In genomic region chr8:84813830-84814229, GRCm38 (mm10) we compare ENCODE assay signal across 15 mouse cellular contexts. TPM values are rescaled to one million over a fixed set of nuclear protein-coding genes. Genes with fewer than 3 reads are reported as not detected.
DNase-seq lines count a peak whose midpoint lies in the region; ATAC-seq lines count a peak whose summit lies in the region.
"Had no signal": no experiment of that assay in that cellular context is flagged by ENCODE, and none has a peak within 500 bp of the region (broad histone marks: within the 10 kb centered on the region; RNA-seq: fewer than 3 reads in every experiment).

No protein-coding gene starts in this region.

- H3K9me3 ChIP-seq in embryonic facial prominence, embryonic 13.5 days, result no peaks in the 10 kb centered on the region
- no peaks in the 10 kb centered on the region for H3K9me3 ChIP-seq in embryonic facial prominence, embryonic 10.5 days
- no peaks in the 10 kb centered on the region for H3K9me3 ChIP-seq in midbrain, embryonic 13.5 days
- H3K9me3 ChIP-seq in midbrain, embryonic 10.5 days (replicated peaks), result no peaks in the 10 kb centered on the region
- no peaks in the 10 kb centered on the region for H3K9me3 ChIP-seq in forebrain, embryonic 13.5 days (replicated peaks)
- H3K9me3 ChIP-seq in hindbrain, embryonic 16.5 days (ENCODE audit: control insufficient read depth, low read length), result no peaks in the 10 kb centered on the region
- H3K9me3 ChIP-seq: heart, embryonic 15.5 days; limb, embryonic 12.5 days; liver, embryonic 12.5 days; stomach, embryonic 15.5 days had no signal

- no peak overlapping the region for H3K4me2 ChIP-seq in embryonic facial prominence, embryonic 13.5 days
- no peak overlapping the region for H3K4me2 ChIP-seq in midbrain, embryonic 13.5 days (replicated peaks)
- H3K4me2 ChIP-seq in forebrain, embryonic 13.5 days, result peak overlapping the region; percentile 37; the same call in 1 of the 2 replicates
- no peak overlapping the region for H3K4me2 ChIP-seq in hindbrain, embryonic 16.5 days (ENCODE audit: low read length)
- H3K4me2 ChIP-seq: heart, embryonic 15.5 days; limb, embryonic 12.5 days; liver, embryonic 12.5 days; lung, embryonic 14.5 days; stomach, embryonic 15.5 days had no signal

- peaks cover 24% of the 10 kb centered on the region for H3K4me1 ChIP-seq in embryonic facial prominence, embryonic 13.5 days
- H3K4me1 ChIP-seq in embryonic facial prominence, embryonic 10.5 days, result peaks cover 20% of the 10 kb centered on the region
- H3K4me1 ChIP-seq in midbrain, embryonic 13.5 days (replicated peaks), result peaks cover 52% of the 10 kb centered on the region
- peaks cover 48% of the 10 kb centered on the region for H3K4me1 ChIP-seq in midbrain, embryonic 10.5 days
- peaks cover 63% of the 10 kb centered on the region for H3K4me1 ChIP-seq in forebrain, embryonic 13.5 days
- H3K4me1 ChIP-seq in hindbrain, embryonic 16.5 days (ENCODE audit: control insufficient read depth, insufficient read depth, low read depth, low read length), result peaks cover 16% of the 10 kb centered on the region

- H3K9ac ChIP-seq in embryonic facial prominence, embryonic 13.5 days, result peak overlapping the region; percentile 11; the same call in 1 of the 2 replicates
- no peak overlapping the region; the same call in 1 of the 2 replicates for H3K9ac ChIP-seq in midbrain, embryonic 13.5 days (replicated peaks)
- 0 out of 2 replicates have a peak overlapping the region, but pooled peaks have one; percentile 6 for H3K9ac ChIP-seq in forebrain, embryonic 13.5 days
- 0 out of 2 replicates have a peak overlapping the region, but pooled peaks have one; percentile 8 for H3K9ac ChIP-seq in hindbrain, embryonic 16.5 days (ENCODE audit: low read depth, low read length)
- H3K9ac ChIP-seq: limb, embryonic 12.5 days; liver, embryonic 12.5 days; lung, embryonic 14.5 days; stomach, embryonic 15.5 days had no signal

- no peak overlapping the region for H3K27ac ChIP-seq in embryonic facial prominence, embryonic 13.5 days
- no peak overlapping the region for H3K27ac ChIP-seq in embryonic facial prominence, embryonic 10.5 days (replicated peaks)
- peak overlapping the region; percentile 35 for H3K27ac ChIP-seq in midbrain, embryonic 13.5 days
- H3K27ac ChIP-seq in midbrain, embryonic 10.5 days (replicated peaks), result no peak overlapping the region
- peak overlapping the region; percentile 97 for H3K27ac ChIP-seq in forebrain, embryonic 13.5 days
- H3K27ac ChIP-seq in hindbrain, embryonic 16.5 days (ENCODE audit: low read depth, low read length), result peak overlapping the region; percentile 14
- H3K27ac ChIP-seq: heart, embryonic 15.5 days; limb, embryonic 12.5 days; liver, embryonic 12.5 days; stomach, embryonic 15.5 days had no signal

- intact Hi-C loops in left cerebral cortex, postnatal 10 days (cut with DNase I), result loop anchor here (2.0 to 5.0 kb wide), 3 partner anchors 105 to 222 kb away; no protein-coding TSS in a partner anchor

- WGBS in embryonic facial prominence, embryonic 13.5 days, result 78% methylated on average over 3 of the region's 3 CpGs
- 91% methylated on average over 3 of the region's 3 CpGs for WGBS in embryonic facial prominence, embryonic 10.5 days
- 89% methylated on average over 3 of the region's 3 CpGs for WGBS in midbrain, embryonic 13.5 days
- WGBS in midbrain, embryonic 10.5 days, result 92% methylated on average over 3 of the region's 3 CpGs
- WGBS in forebrain, embryonic 13.5 days, result 79% methylated on average over 3 of the region's 3 CpGs
- WGBS in hindbrain, embryonic 16.5 days, result 82% methylated on average over 3 of the region's 3 CpGs

- H3K4me3 ChIP-seq in embryonic facial prominence, embryonic 13.5 days, result no peak overlapping the region
- H3K4me3 ChIP-seq in embryonic facial prominence, embryonic 10.5 days, result no peak overlapping the region
- H3K4me3 ChIP-seq in midbrain, embryonic 13.5 days (replicated peaks), result no peak overlapping the region
- no peak overlapping the region for H3K4me3 ChIP-seq in midbrain, embryonic 10.5 days
- H3K4me3 ChIP-seq in forebrain, embryonic 13.5 days, result no peak overlapping the region
- H3K4me3 ChIP-seq in hindbrain, embryonic 16.5 days (ENCODE audit: low read length), result no peak overlapping the region
- H3K4me3 ChIP-seq: heart, embryonic 15.5 days; limb, embryonic 12.5 days; liver, embryonic 12.5 days; stomach, embryonic 15.5 days had no signal

- DNase-seq in embryonic facial prominence, embryonic 10.5 days (ENCODE audit: low spot score), result no peak
- no peak for DNase-seq in midbrain, embryonic 10.5 days (ENCODE audit: low spot score)
- no peak for DNase-seq in left cerebral cortex, postnatal 10 days (ENCODE audit: extremely low spot score in 1 of 2, low spot score in 2 of 2)
- DNase-seq in urinary bladder, postnatal 10 days (ENCODE audit: low spot score), result no peak

- no peak for ATAC-seq in embryonic facial prominence, embryonic 13.5 days (ENCODE audit: insufficient number of reproducible peaks, insufficient read depth, low FRiP score, low TSS enrichment, low read depth)
- ATAC-seq in midbrain, embryonic 13.5 days, result no peak
- no peak for ATAC-seq in forebrain, embryonic 13.5 days
- no peak for ATAC-seq in hindbrain, embryonic 16.5 days
- ATAC-seq: intestine, embryonic 16.5 days; liver, embryonic 12.5 days had no signal

- peaks cover 46% of the 10 kb centered on the region for H3K27me3 ChIP-seq in embryonic facial prominence, embryonic 13.5 days
- H3K27me3 ChIP-seq in embryonic facial prominence, embryonic 10.5 days (replicated peaks; ENCODE audit: low read depth, poor library complexity, severe bottlenecking), result peaks cover 84% of the 10 kb centered on the region
- H3K27me3 ChIP-seq in midbrain, embryonic 13.5 days, result peaks cover 35% of the 10 kb centered on the region
- H3K27me3 ChIP-seq in midbrain, embryonic 10.5 days (ENCODE audit: low read depth, poor library complexity, severe bottlenecking), result peaks cover 82% of the 10 kb centered on the region
- no peaks in the 10 kb centered on the region for H3K27me3 ChIP-seq in forebrain, embryonic 13.5 days
- H3K27me3 ChIP-seq in hindbrain, embryonic 16.5 days (replicated peaks; ENCODE audit: control insufficient read depth, insufficient read depth, low read length), result peaks cover 2% of the 10 kb centered on the region; the same call in 1 of the 2 replicates
- H3K27me3 ChIP-seq: Patski had no signal

- H3K36me3 ChIP-seq in embryonic facial prominence, embryonic 13.5 days, result no peaks in the 10 kb centered on the region
- H3K36me3 ChIP-seq in embryonic facial prominence, embryonic 10.5 days (replicated peaks), result no peaks in the 10 kb centered on the region
- H3K36me3 ChIP-seq in midbrain, embryonic 13.5 days, result no peaks in the 10 kb centered on the region
- no peaks in the 10 kb centered on the region for H3K36me3 ChIP-seq in midbrain, embryonic 10.5 days
- no peaks in the 10 kb centered on the region for H3K36me3 ChIP-seq in forebrain, embryonic 13.5 days (ENCODE audit: poor library complexity, severe bottlenecking)
- no peaks in the 10 kb centered on the region for H3K36me3 ChIP-seq in hindbrain, embryonic 16.5 days (ENCODE audit: control insufficient read depth, insufficient read depth, low read length)
- H3K36me3 ChIP-seq: heart, embryonic 15.5 days; limb, embryonic 12.5 days; liver, embryonic 12.5 days; stomach, embryonic 15.5 days had no signal

RNA-seq across cellular contexts. Expression of gene Dand5, which starts 8.8 kb away (rescaled TPM):
- polyA plus RNA-seq in embryonic facial prominence, embryonic 13.5 days (2015; fragmentation: Nextera tagmentation; extraction: Ambion mirVana), result 7.0 TPM in 2 replicates
- 2.8 and 3.0 TPM in 2 replicates for polyA plus RNA-seq in embryonic facial prominence, embryonic 10.5 days (2016; fragmentation: Nextera tagmentation; extraction: Ambion mirVana)
- polyA plus RNA-seq in midbrain, embryonic 13.5 days (2015; fragmentation: Nextera tagmentation; extraction: Ambion mirVana), result 8.8 and 8.9 TPM in 2 replicates
- 2.9 and 5.3 TPM in 2 replicates for polyA plus RNA-seq in midbrain, embryonic 10.5 days (2016; fragmentation: Nextera tagmentation; extraction: Ambion mirVana)
- 7.3 and 8.2 TPM in 2 replicates for polyA plus RNA-seq in forebrain, embryonic 13.5 days (2015; fragmentation: Nextera tagmentation; extraction: Ambion mirVana)
- polyA plus RNA-seq in hindbrain, embryonic 16.5 days (2015; fragmentation: Nextera tagmentation; extraction: Ambion mirVana), result 15.4 and 17.1 TPM in 2 replicates
- total RNA-seq in left cerebral cortex, postnatal 10 days (2021), result 1 to 10 TPM; 7.4 to 8.3 TPM

RNA-seq across cellular contexts. Expression of gene Nfix, which starts 13.7 kb away (rescaled TPM):
- polyA plus RNA-seq in embryonic facial prominence, embryonic 13.5 days (2015; fragmentation: Nextera tagmentation; extraction: Ambion mirVana), result 37.0 and 42.9 TPM in 2 replicates
- 0.29 and 0.77 TPM in 2 replicates for polyA plus RNA-seq in embryonic facial prominence, embryonic 10.5 days (2016; fragmentation: Nextera tagmentation; extraction: Ambion mirVana)
- 22.4 and 28.4 TPM in 2 replicates for polyA plus RNA-seq in midbrain, embryonic 13.5 days (2015; fragmentation: Nextera tagmentation; extraction: Ambion mirVana)
- 0.49 and 1.2 TPM in 2 replicates for polyA plus RNA-seq in midbrain, embryonic 10.5 days (2016; fragmentation: Nextera tagmentation; extraction: Ambion mirVana)
- 127 and 145 TPM in 2 replicates for polyA plus RNA-seq in forebrain, embryonic 13.5 days (2015; fragmentation: Nextera tagmentation; extraction: Ambion mirVana)
- 94.3 and 109 TPM in 2 replicates for polyA plus RNA-seq in hindbrain, embryonic 16.5 days (2015; fragmentation: Nextera tagmentation; extraction: Ambion mirVana)
- total RNA-seq in left cerebral cortex, postnatal 10 days (2021), result 100 to 1,000 TPM; 397 to 441 TPM

RNA-seq across cellular contexts. Expression of gene Gadd45gip1, which starts 17.5 kb away (rescaled TPM):
- polyA plus RNA-seq in embryonic facial prominence, embryonic 13.5 days (2015; fragmentation: Nextera tagmentation; extraction: Ambion mirVana), result 45.6 and 48.2 TPM in 2 replicates
- 45.2 and 47.3 TPM in 2 replicates for polyA plus RNA-seq in embryonic facial prominence, embryonic 10.5 days (2016; fragmentation: Nextera tagmentation; extraction: Ambion mirVana)
- polyA plus RNA-seq in midbrain, embryonic 13.5 days (2015; fragmentation: Nextera tagmentation; extraction: Ambion mirVana), result 34.5 and 36.3 TPM in 2 replicates
- 46.3 and 47.2 TPM in 2 replicates for polyA plus RNA-seq in midbrain, embryonic 10.5 days (2016; fragmentation: Nextera tagmentation; extraction: Ambion mirVana)
- 42.6 and 47.0 TPM in 2 replicates for polyA plus RNA-seq in forebrain, embryonic 13.5 days (2015; fragmentation: Nextera tagmentation; extraction: Ambion mirVana)
- polyA plus RNA-seq in hindbrain, embryonic 16.5 days (2015; fragmentation: Nextera tagmentation; extraction: Ambion mirVana), result 40.6 and 40.7 TPM in 2 replicates
- 10 to 100 TPM; 20.6 to 21.3 TPM for total RNA-seq in left cerebral cortex, postnatal 10 days (2021)

RNA-seq across cellular contexts. Expression of gene Rad23a, which starts 26.6 kb away (rescaled TPM):
- polyA plus RNA-seq in embryonic facial prominence, embryonic 13.5 days (2015; fragmentation: Nextera tagmentation; extraction: Ambion mirVana), result 97.1 and 100 TPM in 2 replicates
- 112 and 122 TPM in 2 replicates for polyA plus RNA-seq in embryonic facial prominence, embryonic 10.5 days (2016; fragmentation: Nextera tagmentation; extraction: Ambion mirVana)
- polyA plus RNA-seq in midbrain, embryonic 13.5 days (2015; fragmentation: Nextera tagmentation; extraction: Ambion mirVana), result 84.8 and 88.8 TPM in 2 replicates
- 124 and 131 TPM in 2 replicates for polyA plus RNA-seq in midbrain, embryonic 10.5 days (2016; fragmentation: Nextera tagmentation; extraction: Ambion mirVana)
- 93.9 and 114 TPM in 2 replicates for polyA plus RNA-seq in forebrain, embryonic 13.5 days (2015; fragmentation: Nextera tagmentation; extraction: Ambion mirVana)
- 78.2 and 95.4 TPM in 2 replicates for polyA plus RNA-seq in hindbrain, embryonic 16.5 days (2015; fragmentation: Nextera tagmentation; extraction: Ambion mirVana)
- total RNA-seq in left cerebral cortex, postnatal 10 days (2021), result 10 to 100 TPM; 57.0 to 60.1 TPM

RNA-seq across cellular contexts. Expression of gene Calr, which starts 32.9 kb away (rescaled TPM):
- polyA plus RNA-seq in embryonic facial prominence, embryonic 13.5 days (2015; fragmentation: Nextera tagmentation; extraction: Ambion mirVana), result 959 and 1,012 TPM in 2 replicates
- polyA plus RNA-seq in embryonic facial prominence, embryonic 10.5 days (2016; fragmentation: Nextera tagmentation; extraction: Ambion mirVana), result 758 and 801 TPM in 2 replicates
- 599 and 642 TPM in 2 replicates for polyA plus RNA-seq in midbrain, embryonic 13.5 days (2015; fragmentation: Nextera tagmentation; extraction: Ambion mirVana)
- 723 and 798 TPM in 2 replicates for polyA plus RNA-seq in midbrain, embryonic 10.5 days (2016; fragmentation: Nextera tagmentation; extraction: Ambion mirVana)
- polyA plus RNA-seq in forebrain, embryonic 13.5 days (2015; fragmentation: Nextera tagmentation; extraction: Ambion mirVana), result 549 and 569 TPM in 2 replicates
- polyA plus RNA-seq in hindbrain, embryonic 16.5 days (2015; fragmentation: Nextera tagmentation; extraction: Ambion mirVana), result 743 and 792 TPM in 2 replicates
- 100 to 1,000 TPM; 455 to 481 TPM for total RNA-seq in left cerebral cortex, postnatal 10 days (2021)

Comparison
In these comparisons a context has a peak if more than half of its experiments do, and no peak if none do; other contexts are left out.
1. H3K27ac ChIP-seq: peak in midbrain, embryonic 13.5 days (single experiment), forebrain, embryonic 13.5 days (single experiment) and hindbrain, embryonic 16.5 days (single experiment); none in embryonic facial prominence, embryonic 13.5 days (single experiment), embryonic facial prominence, embryonic 10.5 days (single experiment) and midbrain, embryonic 10.5 days (single experiment).
2. RNA of gene Nfix, which starts 13.7 kb away (polyA plus RNA-seq): 127 to 145 TPM in forebrain, embryonic 13.5 days, 94.3 to 109 TPM in hindbrain, embryonic 16.5 days, 37.0 to 42.9 TPM in embryonic facial prominence, embryonic 13.5 days and 22.4 to 28.4 TPM in midbrain, embryonic 13.5 days; 0.29 to 0.77 TPM in embryonic facial prominence, embryonic 10.5 days and 0.49 to 1.2 TPM in midbrain, embryonic 10.5 days; every median in the first group is over 10 times any median in the second.